Mouse (Mus musculus) layer of hippocampus, postnatal 14 days (tissue): Measurements from ENCODE around the gene Slfn14. TPM values are rescaled to one million over a fixed set of nuclear protein-coding genes. Genes with fewer than 3 reads are reported as not detected.

ENCODE experiments used
- total RNA-seq, 2 experiments: library from RNA; stranded (reverse); gene quantifications; 2 replicates each; pipeline ENCODE4 v1.2.3; 2021

Gene Slfn14
- total RNA-seq, 2 experiments from 2014 or later, result not detected

Other genes starting within 250 kb of the Slfn14 start
- gene Slfn2, start 221.6 kb downstream of the Slfn14 start, total RNA-seq, result under 1 TPM; 0.31 to 0.51 TPM
- not detected for gene Slfn1, start 169.9 kb downstream of the Slfn14 start, total RNA-seq
- under 1 TPM in 1 of 2 experiments, not detected in 1; 0.17 TPM for gene Slfn4, start 111.5 kb downstream of the Slfn14 start, total RNA-seq
- gene Slfn3, start 95.4 kb downstream of the Slfn14 start, total RNA-seq, result under 1 TPM; 0.26 to 0.32 TPM
- 100 to 1,000 TPM; 352 to 359 TPM for gene Ap2b1, start 12.3 kb upstream of the Slfn14 start, total RNA-seq
- 10 to 100 TPM in 1 of 2 experiments, 1 to 10 TPM in 1; 9.2 to 10.7 TPM for gene Pex12, start 15.9 kb upstream of the Slfn14 start, total RNA-seq
- gene Rasl10b, start 122.4 kb upstream of the Slfn14 start, total RNA-seq, result 100 to 1,000 TPM; 219 to 224 TPM
- 1 to 10 TPM in 1 of 2 experiments, under 1 TPM in 1; 0.29 to 1.0 TPM for gene Gas2l2, start 142.7 kb upstream of the Slfn14 start, total RNA-seq
- gene 1700020L24Rik, start 151.0 kb upstream of the Slfn14 start, total RNA-seq, result not detected
- 1 to 10 TPM; 3.2 to 3.3 TPM for gene Mmp28, start 176.3 kb upstream of the Slfn14 start, total RNA-seq
- 10 to 100 TPM; 64.1 to 65.9 TPM for gene Taf15, start 186.4 kb upstream of the Slfn14 start, total RNA-seq
- gene Heatr9, start 235.4 kb upstream of the Slfn14 start, total RNA-seq, result not detected
- not detected for gene Ccl5, start 243.8 kb upstream of the Slfn14 start, total RNA-seq